Mouse (Mus musculus): ENCODE measurements around the gene Ttc30a2. TPM values are rescaled to one million over a fixed set of nuclear protein-coding genes. Genes with fewer than 3 reads are reported as not detected.
"Not testable (repeated sequence)": the region's sequence is repeated elsewhere in the genome, so short reads cannot be mapped to it uniquely, and the experiment has no call there.

The Ttc30a2 gene
- polyA plus RNA-seq, 1 experiment from 2014 or later, result 0.34 TPM

- DNase-seq (ENCODE audit: low spot score), result peak; percentile 88
Measured at GRCm38 (mm10) chr2:75981440-75982081, 3.6 kb upstream of the Ttc30a2 start, which contains the start of gene Ttc30a1. TSS of gene Ttc30a1 (minus strand) at chr2:75981967.

DNA sequence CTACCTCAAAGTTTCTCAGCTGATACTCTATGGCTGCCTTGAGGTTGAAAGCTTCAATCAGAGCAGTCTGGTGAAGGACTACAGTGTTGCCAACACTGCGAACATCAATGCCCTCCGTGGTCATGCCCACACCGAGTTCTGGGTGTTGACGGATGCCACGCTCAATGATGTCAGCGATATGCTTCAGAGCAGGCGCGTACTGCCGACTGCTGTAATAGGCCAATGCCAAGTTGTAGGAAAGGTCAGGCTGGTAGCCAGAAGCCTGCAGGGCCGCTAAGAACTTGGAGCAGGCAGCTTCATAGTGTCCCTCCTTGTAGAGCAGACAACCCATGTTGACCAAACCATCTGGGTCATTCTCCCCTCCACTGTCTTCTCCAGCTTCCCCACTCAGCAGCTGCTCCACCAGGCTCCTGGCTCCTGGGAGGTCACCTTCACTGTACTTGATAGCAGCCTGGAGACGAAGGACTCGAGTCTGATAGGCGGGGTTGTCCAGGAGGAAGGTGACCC lies 3.0 kb upstream of the Ttc30a2 start:
- DNase-seq (ENCODE audit: low spot score), result not testable (repeated sequence)

DNA sequence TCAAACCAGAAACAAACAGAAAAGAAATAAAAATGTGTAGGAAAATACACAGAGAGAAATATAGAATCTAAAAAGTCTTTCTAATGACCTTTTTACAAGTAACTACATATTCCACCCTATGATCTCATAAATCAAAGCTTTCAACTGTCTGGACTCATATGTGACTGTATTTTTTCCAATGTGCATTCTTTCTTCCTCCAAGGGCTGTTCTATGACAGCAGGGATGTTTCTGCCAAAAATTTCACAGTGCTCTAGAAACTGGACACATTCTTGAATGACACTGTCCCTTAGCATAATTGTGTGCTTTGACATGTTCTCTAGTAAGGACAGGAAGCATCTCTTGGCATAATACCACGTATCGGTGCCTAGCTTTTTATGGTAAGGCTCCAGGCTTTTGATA lies 1.9 kb downstream of the Ttc30a2 start:
- DNase-seq (ENCODE audit: low spot score), result not testable (repeated sequence)

DNA sequence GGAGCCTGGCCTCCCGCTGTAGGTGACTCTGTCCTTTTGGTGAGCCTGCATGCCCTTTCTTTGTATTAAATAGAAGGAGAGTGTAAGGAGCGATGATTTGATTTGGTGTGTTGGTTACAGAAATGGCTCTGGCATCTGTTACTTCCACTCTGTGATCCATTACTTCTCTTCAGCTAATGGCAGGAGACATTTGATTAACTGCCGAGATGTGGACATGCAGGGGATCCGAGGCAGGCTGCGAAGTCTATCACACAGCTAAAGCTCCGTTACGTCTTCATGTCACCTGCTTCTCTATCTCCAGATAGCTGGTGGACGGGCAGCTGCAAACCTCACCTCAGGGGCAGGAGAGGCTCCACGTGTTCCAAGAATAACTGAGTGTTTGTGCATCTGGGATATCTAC lies 3.8 kb downstream of the Ttc30a2 start:
- DNase-seq (ENCODE audit: low spot score), result no peak

DNA sequence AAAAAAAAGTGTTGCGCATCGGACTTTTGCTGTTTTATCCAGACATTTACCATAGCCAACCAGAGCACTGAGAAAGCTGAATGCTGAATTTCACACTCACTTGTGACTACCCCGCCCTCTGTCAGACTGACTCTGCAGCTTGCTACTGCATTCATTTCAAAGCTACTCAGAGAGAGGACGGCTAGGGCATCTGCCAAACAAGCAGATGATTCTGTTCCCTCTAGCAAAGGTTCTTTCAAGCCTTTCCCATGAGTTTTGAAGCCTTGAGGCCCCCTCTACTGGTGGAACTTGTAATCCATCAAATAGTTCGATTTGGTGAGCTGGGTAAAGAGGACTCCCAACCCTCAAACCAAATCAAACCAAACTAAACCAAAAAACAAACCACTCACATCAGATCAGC lies 13.0 kb downstream of the Ttc30a2 start:
- peak; percentile 74 for DNase-seq (ENCODE audit: low spot score)

DNA sequence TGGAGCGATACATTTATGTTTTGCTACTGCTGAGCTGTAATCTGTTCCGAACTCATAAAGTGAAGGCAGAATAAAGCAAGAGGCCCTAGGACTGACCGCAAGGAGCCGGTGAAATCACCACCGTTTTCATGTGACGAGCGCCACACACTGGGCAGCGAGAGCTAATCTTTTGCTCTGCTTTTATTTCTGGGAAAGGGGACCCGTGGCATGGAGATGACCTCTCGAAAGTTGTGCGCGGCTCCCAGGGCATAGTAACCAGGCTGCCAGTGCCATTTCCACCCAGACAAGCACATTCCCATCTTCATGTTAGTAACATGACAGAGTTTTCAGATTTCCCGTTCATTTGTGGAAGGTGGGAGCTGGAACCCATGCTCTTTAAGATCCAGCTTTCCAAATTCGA lies 13.5 kb downstream of the Ttc30a2 start:
- peak; percentile 15 for DNase-seq (ENCODE audit: low spot score)

- DNase-seq (ENCODE audit: low spot score), result no peak
Measured at GRCm38 (mm10) chr2:75964051-75964450, 13.9 kb downstream of the Ttc30a2 start.

- no peak for DNase-seq (ENCODE audit: low spot score)
Measured at GRCm38 (mm10) chr2:75963211-75963840, 14.6 kb downstream of the Ttc30a2 start.

GRCm38 (mm10) chr2:75960366-75961330 lies 17.3 kb downstream of the Ttc30a2 start:
- no peak for DNase-seq (ENCODE audit: low spot score)

DNA sequence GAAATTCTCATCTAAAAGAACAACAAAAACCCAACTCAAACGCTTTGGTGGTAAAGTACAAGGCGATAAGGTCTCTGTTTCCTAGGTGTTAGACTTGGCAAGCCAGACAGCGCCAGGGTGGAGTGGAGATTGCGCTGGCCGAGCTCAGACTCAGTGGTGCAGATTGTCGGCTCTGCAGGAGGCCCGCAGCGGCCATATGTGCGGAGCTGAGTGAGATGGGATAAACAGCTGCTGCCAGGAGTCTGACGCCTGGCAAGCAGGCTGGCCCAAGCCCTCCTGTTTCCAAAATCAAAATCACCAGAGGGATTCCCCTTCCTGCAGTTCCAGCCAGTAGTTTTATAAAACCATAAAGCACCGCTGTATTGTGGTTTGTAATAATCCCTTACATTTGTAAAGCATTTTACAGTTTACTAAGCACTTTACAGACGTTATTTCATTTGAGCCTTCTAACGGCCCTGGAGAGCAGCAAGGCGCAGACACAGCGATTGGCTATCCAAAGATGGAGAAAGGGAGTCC lies 18.1 kb downstream of the Ttc30a2 start:
- DNase-seq (ENCODE audit: low spot score), result no peak

DNA sequence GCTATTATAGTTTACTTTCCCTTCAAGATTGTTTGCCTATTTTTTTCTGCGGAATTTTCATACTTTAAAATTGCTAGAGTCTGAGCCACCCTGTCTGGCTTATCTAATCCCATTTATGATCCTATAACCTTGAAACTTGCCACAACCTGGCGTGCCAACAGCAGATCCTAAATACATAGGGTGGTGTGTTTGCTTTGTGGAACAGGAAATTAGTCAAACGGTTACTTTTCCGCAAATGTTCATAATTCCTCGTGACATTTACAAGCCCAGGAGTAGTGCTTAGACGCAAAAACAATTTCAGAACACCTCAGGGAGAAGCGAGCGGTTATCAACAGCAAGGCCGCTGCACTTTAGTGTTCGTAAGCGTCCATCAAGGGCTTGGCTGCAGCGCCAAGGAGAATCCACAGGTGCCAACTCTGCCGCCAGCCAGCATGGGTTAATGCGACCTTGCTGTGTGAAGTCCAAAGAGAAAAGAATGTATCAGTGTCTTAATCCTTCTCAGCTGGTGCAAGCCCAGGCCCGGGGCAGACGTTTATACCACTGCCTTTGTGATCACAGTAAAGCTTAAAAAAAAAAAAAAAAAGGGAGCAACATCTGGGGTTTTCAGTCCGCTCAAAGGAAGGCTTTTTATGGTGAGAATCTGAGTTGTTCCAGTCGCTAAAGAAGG lies 18.7 kb downstream of the Ttc30a2 start:
- no peak for DNase-seq (ENCODE audit: low spot score)

DNA sequence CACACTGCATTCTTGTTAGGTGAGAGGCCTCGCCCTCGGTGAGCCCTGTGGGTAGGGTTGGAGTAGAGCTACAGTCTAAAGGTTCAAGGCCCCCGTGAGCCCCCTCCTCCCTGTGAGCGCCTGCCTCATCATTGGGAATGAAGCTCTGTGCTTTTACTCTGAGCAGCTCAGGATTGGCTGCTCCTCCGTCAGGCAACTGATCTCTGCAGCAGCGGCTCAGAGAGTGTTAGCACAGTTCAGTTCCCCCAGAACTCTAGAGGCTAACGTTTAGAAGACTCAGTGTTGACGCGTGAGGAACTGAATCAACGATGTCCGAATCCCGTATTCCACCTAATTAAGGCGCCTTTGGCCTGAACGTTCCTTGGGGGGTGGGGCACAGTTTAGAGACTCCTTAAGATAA lies 22.3 kb downstream of the Ttc30a2 start:
- no peak for DNase-seq (ENCODE audit: low spot score)

DNA sequence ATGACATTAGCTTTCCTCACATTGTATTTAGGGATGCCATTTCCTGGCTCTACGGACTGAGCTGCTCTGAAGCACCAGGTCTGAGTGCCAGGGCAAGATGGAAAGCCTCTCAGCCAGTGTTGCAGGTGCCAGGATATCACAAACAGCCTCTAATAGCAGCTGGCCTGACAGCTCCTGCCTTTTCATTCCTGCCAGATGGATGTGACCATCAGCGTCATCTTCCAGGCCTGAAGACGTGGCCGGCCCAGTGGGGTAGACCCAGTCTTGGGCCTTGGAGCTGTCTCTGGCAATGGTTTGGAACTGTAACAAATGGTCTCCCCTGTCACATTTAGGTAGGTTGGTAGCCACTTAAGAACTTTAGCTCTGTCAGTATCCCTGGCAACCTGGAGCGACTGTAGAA lies 24.6 kb downstream of the Ttc30a2 start:
- no peak for DNase-seq (ENCODE audit: low spot score)

GRCm38 (mm10) chr2:75950685-75951084 lies 27.3 kb downstream of the Ttc30a2 start:
- DNase-seq (ENCODE audit: low spot score), result no peak

DNA sequence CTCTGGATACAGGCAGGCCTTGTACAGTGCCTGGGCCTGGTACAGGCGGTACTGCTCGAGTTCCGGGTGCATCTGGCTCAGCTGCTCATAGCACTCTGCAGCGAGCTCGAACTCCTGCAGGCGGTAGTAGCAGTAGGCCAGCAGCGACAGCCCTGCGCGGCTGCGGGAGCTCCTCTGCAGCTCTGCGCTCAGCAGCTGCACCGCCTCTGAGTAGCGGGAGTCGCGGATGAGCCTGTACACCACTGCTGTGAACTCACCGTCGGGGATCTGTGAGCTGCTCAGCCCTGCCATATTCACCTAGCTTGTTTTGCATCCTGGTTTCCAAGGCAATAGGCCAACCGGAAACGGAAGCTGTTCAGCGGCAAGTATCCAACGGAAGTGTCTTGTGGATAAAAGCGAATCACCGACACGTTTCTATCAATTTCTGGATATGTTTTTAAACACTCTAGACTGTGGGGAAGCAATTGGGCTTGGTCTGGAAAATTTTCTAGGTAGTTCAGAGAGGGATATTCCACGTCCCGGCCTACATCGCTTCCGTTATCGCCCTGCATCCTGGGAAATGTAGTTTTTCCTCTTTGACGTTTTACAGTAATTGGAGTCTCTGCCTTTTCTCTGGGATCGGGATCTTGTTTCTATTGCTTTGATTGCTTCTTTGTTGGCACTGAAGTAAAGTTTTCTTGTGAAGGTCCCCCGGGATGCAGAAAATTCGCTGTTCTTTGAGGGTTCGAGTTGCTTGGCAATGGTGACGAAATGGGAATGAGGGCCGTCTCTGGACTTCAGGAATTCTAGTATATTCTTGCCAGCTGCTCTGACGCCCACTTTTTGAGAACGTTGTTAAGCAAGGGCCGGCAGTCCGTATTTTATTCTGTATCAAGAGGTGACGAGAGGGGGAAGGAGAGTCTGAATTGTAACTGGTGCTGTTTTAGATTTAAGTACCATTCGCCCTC lies 39.6 kb downstream of the Ttc30a2 start, which contains the start of gene Ttc30b:
Gene Ttc30b (minus strand): TSS at position 469 of the 947 bp plus-strand sequence.
- peak; percentile 89 for DNase-seq (ENCODE audit: low spot score)

GRCm38 (mm10) chr2:75937520-75938116 lies 40.4 kb downstream of the Ttc30a2 start:
- not testable (repeated sequence) for DNase-seq (ENCODE audit: low spot score)

DNA sequence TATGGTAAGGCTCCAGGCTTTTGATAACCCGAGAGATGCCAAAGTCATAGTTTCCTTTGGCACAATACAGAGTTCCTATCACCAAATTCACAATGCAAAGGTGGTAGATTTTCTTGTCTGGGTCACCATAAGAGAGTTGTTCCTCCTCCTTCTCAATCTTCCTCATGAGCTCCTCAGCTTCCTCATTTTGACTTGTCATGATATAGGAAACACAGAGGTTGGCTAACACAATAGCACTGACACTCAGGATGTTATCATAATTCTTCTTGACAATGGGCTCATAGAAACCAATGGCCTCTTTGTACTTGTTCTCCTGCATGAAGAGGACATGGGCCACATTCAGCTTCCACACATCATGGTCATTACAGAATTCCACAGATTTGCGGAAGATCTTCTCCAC lies 41.3 kb downstream of the Ttc30a2 start:
- DNase-seq (ENCODE audit: low spot score), result not testable (repeated sequence)

DNA sequence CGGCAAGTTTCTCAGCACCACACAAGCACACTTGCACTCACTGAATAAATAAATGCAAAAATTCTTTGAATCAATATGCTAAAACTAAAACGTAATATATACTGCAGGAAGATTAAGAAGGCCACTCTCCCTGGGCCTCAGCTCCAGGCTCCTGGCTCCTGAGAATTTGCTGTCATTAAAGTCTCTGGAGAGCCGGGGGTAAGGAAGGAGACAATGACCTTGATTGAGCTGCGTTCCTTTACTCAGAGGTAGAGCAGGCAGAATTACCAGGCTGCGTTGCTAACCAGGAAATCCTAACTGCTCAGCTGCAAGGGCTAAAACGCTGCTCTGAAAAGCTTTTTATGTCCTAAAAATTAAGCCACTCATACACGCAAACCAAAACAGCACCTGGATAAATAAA lies 44.4 kb downstream of the Ttc30a2 start:
- no peak for DNase-seq (ENCODE audit: low spot score)

- DNase-seq (ENCODE audit: low spot score), result no peak
Measured at GRCm38 (mm10) chr2:75930941-75931340, 47.0 kb downstream of the Ttc30a2 start.
